Mouse (Mus musculus): Measurements from ENCODE around the gene 1700013F07Rik.

The 1700013F07Rik gene

GRCm38 (mm10) chr3:108528489-108528888 lies 5.5 kb upstream of the 1700013F07Rik start:
- no peaks in the 10 kb centered on the region for H3K36me3 ChIP-seq (ENCODE audit: control insufficient read depth, insufficient read depth, low read length, poor library complexity, severe bottlenecking)
- H3K27me3 ChIP-seq (ENCODE audit: control insufficient read depth, insufficient read depth, low read length, poor library complexity, severe bottlenecking), result no peaks in the 10 kb centered on the region
- DNase-seq (ENCODE audit: low read depth, low spot score), result no peak

GRCm38 (mm10) chr3:108533114-108533885 lies 650 bp upstream of the 1700013F07Rik start:
- Histone ChIP-seq H3K27me3 (ENCODE audit: control insufficient read depth, insufficient read depth, low read length, poor library complexity, severe bottlenecking) (no peaks in the 10 kb centered on the region), H3K36me3 (ENCODE audit: control insufficient read depth, insufficient read depth, low read length, poor library complexity, severe bottlenecking) (no peaks in the 10 kb centered on the region)
- DNase-seq (ENCODE audit: low read depth, low spot score), result no peak

- DNase-seq (ENCODE audit: low read depth, low spot score), result no peak
- Histone ChIP-seq H3K36me3 (ENCODE audit: control insufficient read depth, insufficient read depth, low read length, poor library complexity, severe bottlenecking) (no peaks in the 10 kb centered on the region), H3K27me3 (ENCODE audit: control insufficient read depth, insufficient read depth, low read length, poor library complexity, severe bottlenecking) (no peaks in the 10 kb centered on the region; the same call in 1 of the 2 replicates)
These were observed 2.1 kb downstream of the 1700013F07Rik start for GRCm38 (mm10) chr3:108535896-108536516.

- peak; percentile 73 for DNase-seq (ENCODE audit: low read depth, low spot score)
- Histone ChIP-seq H3K36me3 (ENCODE audit: control insufficient read depth, insufficient read depth, low read length, poor library complexity, severe bottlenecking) (no peaks in the 10 kb centered on the region), H3K27me3 (ENCODE audit: control insufficient read depth, insufficient read depth, low read length, poor library complexity, severe bottlenecking) (no peaks in the 10 kb centered on the region; the same call in 1 of the 2 replicates)
These were observed 2.7 kb downstream of the 1700013F07Rik start, which contains the start of gene 5330417C22Rik for GRCm38 (mm10) chr3:108536517-108537260. Gene 5330417C22Rik, minus strand, starts transcription at chr3:108536536.

- H3K27me3 ChIP-seq (ENCODE audit: control insufficient read depth, insufficient read depth, low read length, poor library complexity, severe bottlenecking), result no peaks in the 10 kb centered on the region; the same call in 1 of the 2 replicates
- DNase-seq (ENCODE audit: low read depth, low spot score), result peak; percentile 89
These were observed 3.4 kb downstream of the 1700013F07Rik start for GRCm38 (mm10) chr3:108537303-108537702.

GRCm38 (mm10) chr3:108542299-108542698 lies 8.3 kb downstream of the 1700013F07Rik start:
- DNase-seq (ENCODE audit: low read depth, low spot score), result no peak

More at GRCm38 (mm10) chr3:108537303-108537702, 3.4 kb downstream of the 1700013F07Rik start:
- H3K36me3 ChIP-seq (ENCODE audit: control insufficient read depth, insufficient read depth, low read length, poor library complexity, severe bottlenecking), result no peaks in the 10 kb centered on the region

GRCm38 (mm10) chr3:108554111-108554561 lies 20.2 kb downstream of the 1700013F07Rik start:
- peaks cover 9% of the 10 kb centered on the region for H3K36me3 ChIP-seq (ENCODE audit: control insufficient read depth, insufficient read depth, low read length, poor library complexity, severe bottlenecking)
- H3K27me3 ChIP-seq (ENCODE audit: control insufficient read depth, insufficient read depth, low read length, poor library complexity, severe bottlenecking), result no peaks in the 10 kb centered on the region
- no peak for DNase-seq (ENCODE audit: low read depth, low spot score)

More at GRCm38 (mm10) chr3:108542299-108542698, 8.3 kb downstream of the 1700013F07Rik start:
- H3K36me3 ChIP-seq (ENCODE audit: control insufficient read depth, insufficient read depth, low read length, poor library complexity, severe bottlenecking), result no peaks in the 10 kb centered on the region
- H3K27me3 ChIP-seq (ENCODE audit: control insufficient read depth, insufficient read depth, low read length, poor library complexity, severe bottlenecking), result no peaks in the 10 kb centered on the region; the same call in 1 of the 2 replicates

GRCm38 (mm10) chr3:108554587-108555312 lies 20.8 kb downstream of the 1700013F07Rik start:
- peak; percentile 97 for DNase-seq (ENCODE audit: low read depth, low spot score)
- H3K36me3 ChIP-seq (ENCODE audit: control insufficient read depth, insufficient read depth, low read length, poor library complexity, severe bottlenecking), result peaks cover 9% of the 10 kb centered on the region
- H3K27me3 ChIP-seq (ENCODE audit: control insufficient read depth, insufficient read depth, low read length, poor library complexity, severe bottlenecking), result no peaks in the 10 kb centered on the region

GRCm38 (mm10) chr3:108557888-108558287 lies 23.9 kb downstream of the 1700013F07Rik start:
- Histone ChIP-seq H3K36me3 (ENCODE audit: control insufficient read depth, insufficient read depth, low read length, poor library complexity, severe bottlenecking) (peaks cover 11% of the 10 kb centered on the region), H3K27me3 (ENCODE audit: control insufficient read depth, insufficient read depth, low read length, poor library complexity, severe bottlenecking) (no peaks in the 10 kb centered on the region)
- no peak for DNase-seq (ENCODE audit: low read depth, low spot score)

GRCm38 (mm10) chr3:108562133-108562730 lies 28.3 kb downstream of the 1700013F07Rik start, which contains the start of gene Tmem167b:
Gene Tmem167b, minus strand, starts transcription at chr3:108562466.
- no peaks in the 10 kb centered on the region for H3K27me3 ChIP-seq (ENCODE audit: control insufficient read depth, insufficient read depth, low read length, poor library complexity, severe bottlenecking)
- peak; percentile 99 for DNase-seq (ENCODE audit: low read depth, low spot score)
- peaks cover 11% of the 10 kb centered on the region for H3K36me3 ChIP-seq (ENCODE audit: control insufficient read depth, insufficient read depth, low read length, poor library complexity, severe bottlenecking)

- no peaks in the 10 kb centered on the region for H3K27me3 ChIP-seq (ENCODE audit: control insufficient read depth, insufficient read depth, low read length, poor library complexity, severe bottlenecking)
- H3K36me3 ChIP-seq (ENCODE audit: control insufficient read depth, insufficient read depth, low read length, poor library complexity, severe bottlenecking), result peaks cover 10% of the 10 kb centered on the region
- no peak for DNase-seq (ENCODE audit: low read depth, low spot score)
These were observed 28.9 kb downstream of the 1700013F07Rik start for GRCm38 (mm10) chr3:108562777-108563271.

GRCm38 (mm10) chr3:108563309-108563708 lies 29.4 kb downstream of the 1700013F07Rik start:
- peak; percentile 87 for DNase-seq (ENCODE audit: low read depth, low spot score)
- Histone ChIP-seq H3K27me3 (ENCODE audit: control insufficient read depth, insufficient read depth, low read length, poor library complexity, severe bottlenecking) (no peaks in the 10 kb centered on the region), H3K36me3 (ENCODE audit: control insufficient read depth, insufficient read depth, low read length, poor library complexity, severe bottlenecking) (peaks cover 6% of the 10 kb centered on the region)

GRCm38 (mm10) chr3:108567990-108568877 lies 34.3 kb downstream of the 1700013F07Rik start:
- no peak for DNase-seq (ENCODE audit: low read depth, low spot score)
- Histone ChIP-seq H3K36me3 (ENCODE audit: control insufficient read depth, insufficient read depth, low read length, poor library complexity, severe bottlenecking) (no peaks in the 10 kb centered on the region), H3K27me3 (ENCODE audit: control insufficient read depth, insufficient read depth, low read length, poor library complexity, severe bottlenecking) (no peaks in the 10 kb centered on the region)
